In genomic region chr14:20772808-20773207, GRCm38 (mm10) we compare ENCODE assay signal across 17 mouse cellular contexts. TPM values are rescaled to one million over a fixed set of nuclear protein-coding genes. Genes with fewer than 3 reads are reported as not detected.
DNase-seq lines count a peak whose midpoint lies in the region; ATAC-seq and TF ChIP-seq lines count a peak whose summit lies in the region.
"Had no signal": no experiment of that assay in that cellular context is flagged by ENCODE, and none has a peak within 500 bp of the region (broad histone marks: within the 10 kb centered on the region; RNA-seq: fewer than 3 reads in every experiment).

No protein-coding gene starts in this region.

- no peak overlapping the region for H3K9ac ChIP-seq in heart, adult 2 months (ENCODE audit: low read depth, low read length)
- H3K9ac ChIP-seq in heart, postnatal 0 days (replicated peaks; ENCODE audit: low read depth, low read length), result 0 out of 2 replicates have a peak overlapping the region, but pooled peaks have one; percentile 3
- no peak overlapping the region for H3K9ac ChIP-seq in lung, embryonic 16.5 days (ENCODE audit: low read length)
- H3K9ac ChIP-seq in kidney, embryonic 16.5 days (replicated peaks; ENCODE audit: low read length), result no peak overlapping the region
- H3K9ac ChIP-seq: embryonic facial prominence, embryonic 12.5 days; liver, embryonic 12.5 days; lung, embryonic 14.5 days; midbrain, embryonic 15.5 days had no signal

- no peaks in the 10 kb centered on the region for H3K9me3 ChIP-seq in heart, postnatal 0 days (replicated peaks; ENCODE audit: control insufficient read depth, low read length)
- H3K9me3 ChIP-seq in lung, embryonic 16.5 days (ENCODE audit: control insufficient read depth, low read length), result no peaks in the 10 kb centered on the region
- H3K9me3 ChIP-seq in kidney, embryonic 16.5 days (ENCODE audit: low read length), result no peaks in the 10 kb centered on the region
- H3K9me3 ChIP-seq: embryonic facial prominence, embryonic 12.5 days; liver, embryonic 12.5 days; midbrain, embryonic 15.5 days had no signal

- TF ChIP-seq EP300 in heart, adult 2 months (IDR thresholded peaks at IDR 0.05; ENCODE audit: insufficient read depth, low read depth, low read length), result no peak
- TF ChIP-seq EP300 in heart, postnatal 0 days (IDR thresholded peaks at IDR 0.05; ENCODE audit: low read depth), result no peak

- 34% methylated on average over 6 of the region's 6 CpGs for WGBS in heart, adult 2 months
- 25% methylated on average over 6 of the region's 6 CpGs for WGBS in heart, postnatal 0 days
- WGBS in lung, embryonic 16.5 days, result 51% methylated on average over 6 of the region's 6 CpGs
- WGBS in kidney, embryonic 16.5 days, result 80% methylated on average over 6 of the region's 6 CpGs

- H3K4me3 ChIP-seq in heart, adult 2 months, result no peak overlapping the region
- H3K4me3 ChIP-seq in heart, postnatal 0 days (ENCODE audit: low read depth, low read length), result no peak overlapping the region
- no peak overlapping the region for H3K4me3 ChIP-seq in lung, embryonic 16.5 days (ENCODE audit: low read length)
- no peak overlapping the region for H3K4me3 ChIP-seq in kidney, embryonic 16.5 days (ENCODE audit: low read length)
- H3K4me3 ChIP-seq: embryonic facial prominence, embryonic 12.5 days; liver, embryonic 12.5 days; midbrain, embryonic 15.5 days had no signal

- TF ChIP-seq CTCF in heart, adult 2 months (IDR thresholded peaks at IDR 0.05), result no peak
- TF ChIP-seq CTCF in heart, postnatal 0 days (IDR thresholded peaks at IDR 0.05; ENCODE audit: low read depth), result no peak

- H3K79me2 ChIP-seq in heart, adult 2 months (replicated peaks; ENCODE audit: control insufficient read depth, insufficient read depth, low read length), result peaks cover 2% of the 10 kb centered on the region

- H3K27me3 ChIP-seq in heart, adult 2 months (ENCODE audit: control insufficient read depth, insufficient read depth, low read length), result no peaks in the 10 kb centered on the region
- H3K27me3 ChIP-seq in heart, postnatal 0 days (ENCODE audit: control insufficient read depth, insufficient read depth, low read length), result no peaks in the 10 kb centered on the region
- no peaks in the 10 kb centered on the region for H3K27me3 ChIP-seq in lung, embryonic 16.5 days (ENCODE audit: control insufficient read depth, insufficient read depth, low read depth, low read length)
- no peaks in the 10 kb centered on the region for H3K27me3 ChIP-seq in kidney, embryonic 16.5 days (ENCODE audit: insufficient read depth, low read length)
- H3K27me3 ChIP-seq: embryonic facial prominence, embryonic 12.5 days; liver, embryonic 12.5 days; midbrain, embryonic 15.5 days had no signal

- intact Hi-C loops in heart, adult 2 months (cut with DNase I), result no loop called here

- H3K36me3 ChIP-seq in heart, adult 2 months (ENCODE audit: control insufficient read depth, insufficient read depth, low read length), result peaks cover 2% of the 10 kb centered on the region; the same call in 1 of the 2 replicates
- peaks cover 32% of the 10 kb centered on the region for H3K36me3 ChIP-seq in heart, postnatal 0 days (replicated peaks; ENCODE audit: control insufficient read depth, insufficient read depth, low read length)
- peaks cover 3% of the 10 kb centered on the region for H3K36me3 ChIP-seq in lung, embryonic 16.5 days (ENCODE audit: control insufficient read depth, insufficient read depth, low read length)
- peaks cover 19% of the 10 kb centered on the region for H3K36me3 ChIP-seq in kidney, embryonic 16.5 days (ENCODE audit: insufficient read depth, low read length)

- H3K4me2 ChIP-seq in heart, postnatal 0 days (ENCODE audit: low read depth, low read length), result no peak overlapping the region
- no peak overlapping the region for H3K4me2 ChIP-seq in lung, embryonic 16.5 days (ENCODE audit: low read depth, low read length)
- no peak overlapping the region for H3K4me2 ChIP-seq in kidney, embryonic 16.5 days (replicated peaks; ENCODE audit: low read depth, low read length)
- H3K4me2 ChIP-seq: embryonic facial prominence, embryonic 12.5 days; liver, embryonic 12.5 days; lung, embryonic 14.5 days; midbrain, embryonic 15.5 days had no signal

- peaks cover 11% of the 10 kb centered on the region for H3K4me1 ChIP-seq in heart, adult 2 months (ENCODE audit: control insufficient read depth, insufficient read depth, low read length)
- H3K4me1 ChIP-seq in heart, postnatal 0 days (ENCODE audit: control insufficient read depth, insufficient read depth), result peaks cover 37% of the 10 kb centered on the region
- peaks cover 27% of the 10 kb centered on the region for H3K4me1 ChIP-seq in lung, embryonic 16.5 days (replicated peaks; ENCODE audit: control insufficient read depth, insufficient read depth, low read length)
- peaks cover 29% of the 10 kb centered on the region for H3K4me1 ChIP-seq in kidney, embryonic 16.5 days (ENCODE audit: insufficient read depth, low read length)
- H3K4me1 ChIP-seq: liver, embryonic 12.5 days had no signal

- no peak for TF ChIP-seq POLR2A in heart, adult 2 months (IDR thresholded peaks at IDR 0.05; ENCODE audit: insufficient read depth, low read depth, low read length)

- no peak for ATAC-seq in heart, postnatal 0 days (ENCODE audit: insufficient read depth, low read depth)
- no peak for ATAC-seq in lung, embryonic 16.5 days (ENCODE audit: low read depth)
- peak; percentile 87 to 94 for ATAC-seq in hematopoietic stem cell, adult 5-6 weeks (replicated peaks in 1 of 2; ENCODE audit: insufficient read depth in 1 of 2, low FRiP score in 2 of 2, low TSS enrichment in 1 of 2, low read depth in 1 of 2, poor library complexity in 2 of 2, severe bottlenecking in 2 of 2)
- no peak for ATAC-seq in kidney, embryonic 16.5 days (ENCODE audit: low FRiP score, low TSS enrichment)
- ATAC-seq: forebrain, embryonic 16.5 days; liver, embryonic 12.5 days; midbrain, embryonic 15.5 days had no signal

- H3K27ac ChIP-seq in heart, adult 2 months, result no peak overlapping the region
- H3K27ac ChIP-seq in heart, postnatal 0 days (ENCODE audit: low read depth), result peak overlapping the region; percentile 57
- peak overlapping the region; percentile 41 for H3K27ac ChIP-seq in lung, embryonic 16.5 days (ENCODE audit: low read length)
- H3K27ac ChIP-seq in kidney, embryonic 16.5 days (ENCODE audit: low read length), result no peak overlapping the region
- H3K27ac ChIP-seq: embryonic facial prominence, embryonic 12.5 days; liver, embryonic 12.5 days; midbrain, embryonic 15.5 days had no signal

- DNase-seq in heart, adult 11 months, result peak; percentile 87
- DNase-seq in heart, adult 2 months, result no peak
- DNase-seq in heart, postnatal 0 days (ENCODE audit: low spot score), result no peak
- no peak for DNase-seq in heart, postnatal 4 days
- DNase-seq in lung, postnatal 14 days, result no peak
- DNase-seq: adrenal gland, postnatal 10 days; B cell, adult 2 months; cerebellum, adult 11-12 months; lung, embryonic 14.5 days; thymus, adult 2 months had no signal

RNA-seq across cellular contexts. Expression of gene Camk2g, which starts 21.1 kb away (rescaled TPM):
- 10 to 100 TPM; 36.8 to 41.0 TPM for total RNA-seq in heart, adult 2 months (2021)
- 37.0 and 54.6 TPM in 2 replicates for polyA plus RNA-seq in heart, adult 2 months (2012; rRNA removed)
- total RNA-seq in heart, postnatal 0 days (2014; rRNA removed; ENCODE audit: low replicate concordance), result 74.5 and 107 TPM in 2 replicates
- 60.8 and 72.5 TPM in 2 replicates for polyA plus RNA-seq in heart, postnatal 0 days (2015; fragmentation: Nextera tagmentation; extraction: Ambion mirVana)
- total RNA-seq in heart, postnatal 4 days (2021), result 10 to 100 TPM; 58.3 to 65.2 TPM
- polyA plus RNA-seq in lung, embryonic 16.5 days (2015; fragmentation: Nextera tagmentation; extraction: Ambion mirVana), result 33.7 and 37.0 TPM in 2 replicates
- 99.3 and 101 TPM in 2 replicates for total RNA-seq in hematopoietic stem cell, adult 5-6 weeks (2017)
- polyA plus RNA-seq in kidney, embryonic 16.5 days (2015; fragmentation: Nextera tagmentation; extraction: Ambion mirVana), result 41.7 and 46.0 TPM in 2 replicates

RNA-seq across cellular contexts. Expression of gene Ndst2, which starts 38.4 kb away (rescaled TPM):
- total RNA-seq in heart, adult 2 months (2021), result 1 to 10 TPM; 8.3 to 8.5 TPM
- 15.5 and 23.7 TPM in 2 replicates for polyA plus RNA-seq in heart, adult 2 months (2012; rRNA removed)
- total RNA-seq in heart, postnatal 0 days (2014; rRNA removed; ENCODE audit: low replicate concordance), result 8.0 and 20.3 TPM in 2 replicates
- 7.8 and 8.5 TPM in 2 replicates for polyA plus RNA-seq in heart, postnatal 0 days (2015; fragmentation: Nextera tagmentation; extraction: Ambion mirVana)
- 10 to 100 TPM; 18.2 to 18.3 TPM for total RNA-seq in heart, postnatal 4 days (2021)
- polyA plus RNA-seq in lung, embryonic 16.5 days (2015; fragmentation: Nextera tagmentation; extraction: Ambion mirVana), result 26.6 and 29.9 TPM in 2 replicates
- total RNA-seq in hematopoietic stem cell, adult 5-6 weeks (2017), result 7.5 and 8.4 TPM in 2 replicates
- polyA plus RNA-seq in kidney, embryonic 16.5 days (2015; fragmentation: Nextera tagmentation; extraction: Ambion mirVana), result 31.6 and 33.5 TPM in 2 replicates

Comparison
In these comparisons a context has a peak if more than half of its experiments do, and no peak if none do; other contexts are left out.
1. H3K27ac ChIP-seq: peak in heart, postnatal 0 days (single experiment) and lung, embryonic 16.5 days (single experiment); none in heart, adult 2 months (single experiment) and kidney, embryonic 16.5 days (single experiment).
2. ATAC-seq: peak in hematopoietic stem cell, adult 5-6 weeks (2 of 2); none in heart, postnatal 0 days (single experiment), lung, embryonic 16.5 days (single experiment) and kidney, embryonic 16.5 days (single experiment).